Mouse (Mus musculus) T-helper 17 cell (primary cell): ENCODE data around the gene Cnot1.

Experiments used
- in situ Hi-C, 2 experiments: fragments of 300-600 bp; cut with MboI, MseI; formaldehyde crosslinking; loops; 1 replicate in 1 of 2; 2 replicates in 1 of 2; pipeline ENCODE4 v1.15.1; 2025; ENCODE audit warnings: high pct_unique_total_duplicates in 2 of 2

The Cnot1 gene

GRCm38 (mm10) chr8:95697128-95697527 is 110.1 kb downstream of the Cnot1 start:
- in situ Hi-C loops = loop anchor here (5.0 kb wide), 1 partner anchor 95 kb away; no protein-coding TSS in a partner anchor

GRCm38 (mm10) chr8:95696661-95697060 is 110.6 kb downstream of the Cnot1 start:
- in situ Hi-C loops = loop anchor here (5.0 kb wide), 1 partner anchor 94 kb away; no protein-coding TSS in a partner anchor

GRCm38 (mm10) chr8:95694631-95695030 is 112.6 kb downstream of the Cnot1 start:
- in situ Hi-C loops = loop anchor here (5.0 kb wide), 1 partner anchor 92 kb away; no protein-coding TSS in a partner anchor

GRCm38 (mm10) chr8:95690929-95691541 is 116.2 kb downstream of the Cnot1 start:
- in situ Hi-C loops = no loop called here

DNA sequence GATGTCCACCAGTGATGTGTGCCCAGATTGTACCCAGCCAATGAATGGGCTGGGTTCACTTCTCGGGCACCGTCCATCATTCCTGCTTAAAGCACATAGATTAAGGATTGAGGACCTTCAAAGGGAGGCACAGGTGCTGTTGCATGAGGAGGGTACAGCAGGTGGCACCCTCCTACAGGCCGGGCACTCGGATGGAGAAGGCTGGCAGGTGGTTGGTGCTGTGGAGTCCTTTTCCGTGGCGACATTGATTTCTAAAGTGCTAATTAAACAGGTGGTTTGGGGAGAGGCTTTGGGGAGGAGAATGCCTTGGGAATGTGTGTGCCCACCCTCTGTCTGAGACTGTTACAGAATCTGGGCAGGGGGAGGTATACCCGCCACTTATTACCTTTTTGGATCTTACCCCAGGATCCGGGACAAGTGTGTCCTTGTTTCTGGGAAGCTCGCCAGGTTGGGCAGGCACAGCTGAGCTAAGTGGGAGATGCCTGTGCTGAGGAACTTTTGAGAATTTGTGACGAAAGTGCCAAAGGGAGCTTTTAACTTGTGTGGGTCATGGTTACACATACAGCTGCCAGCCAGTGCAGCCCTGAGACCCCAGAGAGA is 119.1 kb downstream of the Cnot1 start:
- in situ Hi-C loops = loop anchor here in 1 of 2 experiments (10.0 kb wide), 2 partner anchors 63 to 717 kb away; no protein-coding TSS in a partner anchor

DNA sequence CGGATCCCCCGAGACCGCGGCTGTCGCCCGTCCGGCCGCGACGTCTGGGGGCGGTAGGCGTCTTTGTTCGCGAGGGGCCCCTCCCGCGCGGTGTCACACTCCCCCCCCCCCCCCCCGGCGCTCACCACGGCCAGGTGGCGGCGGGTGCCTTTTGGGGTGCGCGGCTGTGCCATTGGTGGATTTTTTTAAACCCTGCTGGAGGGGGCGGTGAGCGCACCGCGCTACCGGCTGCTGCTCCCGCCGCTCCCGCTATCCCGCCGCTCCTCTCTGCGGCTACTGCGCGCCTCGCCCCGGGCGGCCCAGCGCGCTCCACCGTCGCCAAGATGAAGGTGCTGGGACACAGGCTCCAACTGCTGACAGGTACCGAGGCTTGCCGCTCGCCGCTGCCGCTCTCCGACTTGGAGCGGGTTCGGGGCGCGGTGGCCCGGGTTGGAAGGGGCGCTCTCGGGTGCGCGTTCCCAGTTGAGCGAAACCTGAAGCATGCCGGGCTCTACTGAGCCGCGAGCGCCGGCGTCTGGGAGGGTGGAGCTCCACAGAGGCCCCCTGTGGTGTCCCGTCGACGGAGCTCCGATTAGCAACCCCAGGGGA is 129.1 kb downstream of the Cnot1 start:
- in situ Hi-C loops = loop anchor here in 1 of 2 experiments (10.0 kb wide), 1 partner anchor 1527 kb away; no protein-coding TSS in a partner anchor

- in situ Hi-C loops = loop anchor here in 1 of 2 experiments (10.0 kb wide), 1 partner anchor 1527 kb away; no protein-coding TSS in a partner anchor
Measured at GRCm38 (mm10) chr8:95677591-95678023, 129.7 kb downstream of the Cnot1 start.

DNA sequence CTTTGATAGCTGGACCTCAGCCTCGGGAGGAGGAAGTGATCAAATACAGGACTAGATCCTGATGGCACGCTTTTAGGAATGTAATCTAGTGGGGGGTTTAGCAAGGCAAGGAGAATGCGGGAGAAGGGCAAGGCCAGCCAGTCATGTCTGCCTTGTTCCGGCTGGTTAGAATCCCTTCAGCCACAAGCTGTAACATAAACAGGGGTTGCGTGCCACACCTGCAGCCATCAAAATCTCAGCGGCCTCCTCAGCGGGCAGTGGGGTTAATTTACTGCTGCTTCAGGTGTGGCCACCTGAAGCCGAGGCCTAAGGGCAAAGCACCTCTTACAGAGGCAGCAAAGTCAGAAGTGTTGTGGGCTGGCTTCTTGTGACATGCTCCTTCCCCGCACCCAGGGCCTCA is 130.6 kb downstream of the Cnot1 start, which contains the start of gene Ndrg4:
Gene Ndrg4, plus strand, starts transcription at position 350 of the 400 bp plus-strand sequence.
- in situ Hi-C loops = loop anchor here in 1 of 2 experiments (10.0 kb wide), 1 partner anchor 1528 kb away; no protein-coding TSS in a partner anchor

DNA sequence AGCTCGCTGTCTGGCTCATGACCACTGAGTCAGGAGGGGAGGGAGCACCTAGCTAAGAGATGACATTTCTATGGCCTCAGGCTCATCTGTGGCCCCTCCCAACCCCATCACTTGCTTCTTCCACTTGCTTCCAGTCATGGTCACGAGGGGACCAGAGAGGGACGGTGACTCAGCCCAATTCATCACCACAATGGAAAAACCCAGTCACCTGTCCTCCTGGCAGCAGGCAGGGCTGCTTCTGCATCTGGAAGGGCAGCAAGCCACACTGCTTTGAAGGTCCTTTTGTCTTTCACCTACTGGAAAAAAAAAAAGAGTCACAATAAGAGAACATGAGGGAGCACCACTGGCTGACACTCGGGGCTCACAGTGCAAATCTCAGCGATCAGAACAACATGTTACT is 134.5 kb downstream of the Cnot1 start:
- in situ Hi-C loops = loop anchor here in 1 of 2 experiments (10.0 kb wide), 1 partner anchor 1532 kb away; no protein-coding TSS in a partner anchor

DNA sequence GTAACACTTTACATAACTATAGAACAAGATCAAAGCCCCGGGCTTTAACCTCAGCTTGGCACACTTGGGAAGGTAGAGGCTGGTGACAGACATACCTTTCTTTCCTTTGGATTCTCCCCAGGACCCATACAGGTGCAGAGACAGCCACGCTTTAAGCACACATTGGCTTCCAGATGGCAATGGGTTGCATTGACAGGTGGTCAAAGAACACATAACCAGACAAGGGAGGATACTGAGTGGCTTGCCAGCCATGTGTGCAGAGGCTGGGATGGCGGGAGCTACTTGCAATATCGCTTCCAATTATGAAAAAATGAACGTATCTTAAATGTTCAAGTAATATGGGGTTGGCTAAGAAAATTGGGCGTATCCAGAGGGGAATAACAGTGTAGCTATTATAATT is 135.4 kb downstream of the Cnot1 start:
- in situ Hi-C loops = loop anchor here in 1 of 2 experiments (10.0 kb wide), 1 partner anchor 1533 kb away; no protein-coding TSS in a partner anchor

GRCm38 (mm10) chr8:95669967-95670366 is 137.3 kb downstream of the Cnot1 start:
- in situ Hi-C loops = loop anchor here in 1 of 2 experiments (10.0 kb wide), 1 partner anchor 1535 kb away; no protein-coding TSS in a partner anchor
